Mouse (Mus musculus) forelimb bud, embryonic 11.5 days (tissue): ENCODE measurements around the gene Gm5617.
"Not testable (repeated sequence)": the region's sequence is repeated elsewhere in the genome, so short reads cannot be mapped to it uniquely, and the experiment has no call there.

Experiments
- DNase-seq: peaks from one replicate; pipeline ENCODE4 v3.0.0-alpha.2; 2012; ENCODE audit warnings: low read depth, low spot score

The Gm5617 gene

DNA sequence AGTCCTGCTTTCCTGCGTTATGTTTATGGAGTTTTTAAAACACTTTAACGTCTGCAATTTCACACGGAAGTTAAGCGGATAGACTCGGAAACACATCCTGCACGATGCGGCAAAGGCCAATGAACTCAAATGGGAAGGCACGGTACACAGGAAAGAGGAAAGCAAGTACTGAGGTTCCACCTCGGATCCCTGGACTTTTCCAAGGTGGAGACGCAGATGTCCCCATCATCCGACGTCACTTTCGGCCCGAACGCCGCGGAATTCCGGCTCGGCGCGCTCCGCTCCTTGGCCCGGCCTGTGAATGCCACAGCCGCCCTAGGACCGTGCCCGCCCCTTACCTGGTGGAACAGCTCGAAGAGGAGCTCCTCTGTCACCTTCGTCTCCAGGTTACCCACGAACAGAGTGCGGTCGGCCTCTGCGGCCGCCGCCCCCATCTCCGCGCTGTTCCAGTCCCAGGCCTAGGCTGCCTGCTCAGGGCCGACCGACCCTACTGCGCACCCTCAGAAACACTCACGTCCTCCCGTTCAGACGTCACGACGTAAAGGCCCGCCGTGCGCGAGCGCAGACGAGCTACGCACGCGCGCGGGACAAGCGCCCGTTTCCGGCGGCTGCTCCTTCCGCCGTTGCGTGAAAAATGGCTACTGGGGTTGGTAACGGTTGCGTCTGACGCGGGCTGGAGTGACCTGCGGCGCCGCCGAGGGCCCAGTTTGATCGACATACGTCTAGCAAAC, at the start of gene Gm5617, which contains the start of gene Rbm7:
Gene Gm5617 (plus strand): TSS at position 626 of the 731 bp plus-strand sequence.
Gene Rbm7 (minus strand): TSS at position 483 of the 731 bp plus-strand sequence.
- DNase-seq = peak; percentile 95

DNA sequence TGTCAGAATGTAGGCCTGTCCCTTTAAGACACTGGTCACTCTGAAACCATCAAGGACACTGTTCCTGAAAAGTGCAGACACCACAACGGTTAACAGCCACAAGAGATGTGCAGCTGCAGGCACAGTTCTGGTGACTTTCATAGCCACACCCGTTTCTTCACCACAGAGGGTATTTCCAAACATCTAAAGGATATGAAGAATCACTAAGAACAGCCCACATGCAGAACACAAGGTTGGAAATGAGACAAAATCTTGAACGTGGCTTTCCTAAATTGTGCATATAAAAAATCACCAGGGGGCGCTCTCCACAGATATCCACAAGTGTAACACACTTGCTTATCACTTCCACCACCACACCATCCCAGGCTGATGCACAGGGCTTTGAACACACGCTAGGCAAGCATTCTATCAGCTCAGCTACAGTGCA, 47.4 kb upstream of the Gm5617 start:
- peak; percentile 41 for DNase-seq

DNA sequence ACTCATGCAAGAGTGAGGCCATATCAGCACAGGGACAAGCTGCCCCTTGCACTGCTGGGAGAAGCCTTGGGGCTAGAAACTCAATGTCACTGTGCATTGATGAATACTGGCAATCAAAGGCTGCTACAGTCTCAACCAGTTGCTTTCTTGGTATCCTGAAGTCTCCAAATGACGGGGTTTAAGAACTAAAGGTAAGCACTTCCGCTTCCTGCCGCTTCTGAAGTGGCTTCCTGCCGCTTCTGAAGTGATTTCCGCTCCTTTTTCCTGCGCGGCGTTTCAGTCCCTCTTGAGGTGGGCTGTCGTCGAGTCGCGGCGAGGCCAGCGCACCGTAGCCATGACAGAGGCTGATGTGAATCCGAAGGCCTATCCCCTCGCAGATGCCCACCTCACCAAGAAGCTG, 45.2 kb upstream of the Gm5617 start:
- DNase-seq = no peak

DNA sequence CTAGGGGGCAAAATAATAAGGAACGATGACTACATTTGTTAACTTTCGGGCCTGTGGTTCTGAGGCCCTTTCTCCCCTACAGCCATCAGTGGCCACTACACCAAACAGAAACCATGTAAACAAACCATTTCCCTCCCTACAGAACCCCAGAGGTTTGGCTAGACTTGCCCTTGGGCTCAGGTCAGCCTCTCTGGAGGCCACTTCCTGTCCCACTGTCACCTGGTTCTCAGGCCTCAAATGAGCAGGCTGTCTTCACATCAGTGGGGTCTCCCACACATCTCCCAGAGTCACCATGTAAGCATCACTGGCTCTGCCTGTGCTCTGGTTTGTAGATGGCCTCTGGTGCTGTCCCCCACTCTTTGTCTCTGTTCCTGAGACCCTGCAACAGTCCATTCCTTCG, 39.3 kb upstream of the Gm5617 start:
- no peak for DNase-seq

DNA sequence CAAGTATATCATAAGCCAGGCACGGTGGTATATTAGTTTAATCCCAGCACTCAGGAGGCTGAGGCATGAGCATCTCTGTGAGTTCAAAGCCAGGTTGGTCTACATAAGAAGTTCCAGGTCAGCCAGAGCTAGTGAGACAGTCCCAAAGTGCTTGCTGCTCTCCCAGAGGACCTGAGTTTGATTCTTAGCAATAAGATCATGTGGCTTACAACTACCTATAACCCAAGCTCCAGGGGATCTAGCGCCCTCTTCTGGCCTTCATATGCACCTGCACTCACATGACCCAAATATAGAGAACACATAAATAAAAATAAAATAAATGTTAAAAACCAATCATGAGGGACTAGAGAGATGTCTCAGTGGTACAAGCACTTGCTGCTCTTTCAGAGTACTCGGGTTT, 36.4 kb upstream of the Gm5617 start:
- DNase-seq = no peak

DNA sequence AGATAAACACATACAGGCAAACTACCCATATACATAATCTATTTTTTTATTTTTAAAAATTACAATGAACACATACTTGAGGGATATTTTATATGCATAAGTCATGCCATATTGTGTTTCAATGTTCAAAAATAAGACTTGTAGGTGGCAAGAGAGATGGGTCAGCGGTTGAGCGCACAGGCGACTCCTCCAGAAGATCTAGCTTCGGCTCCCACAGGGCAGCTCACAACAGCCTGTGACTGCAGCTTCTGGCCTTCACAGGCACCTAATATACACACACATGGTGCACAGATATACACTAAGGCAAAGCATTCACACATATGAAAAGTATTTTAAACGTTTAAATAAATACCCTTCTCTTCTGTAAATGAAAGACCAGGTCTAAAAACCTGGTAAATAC, 35.9 kb upstream of the Gm5617 start:
- no peak for DNase-seq

DNA sequence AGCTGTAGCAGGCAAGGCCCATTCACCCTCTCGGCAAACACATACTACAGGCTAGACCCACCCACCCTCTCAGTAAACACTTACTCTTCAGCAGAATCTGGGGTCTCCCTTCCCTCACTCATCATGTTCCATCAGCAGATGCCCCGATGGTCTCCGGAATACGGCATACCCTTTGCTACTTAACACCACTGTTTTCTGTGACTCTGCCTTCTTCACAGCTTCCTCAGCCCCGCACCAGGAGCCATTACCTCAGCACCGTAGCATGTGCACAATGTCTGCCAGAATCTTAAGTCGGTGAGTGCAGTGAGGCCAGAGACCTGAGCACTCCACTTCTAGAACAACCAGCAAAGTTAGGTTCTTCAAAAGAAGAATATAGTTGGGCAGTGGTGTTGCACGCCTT, 34.5 kb upstream of the Gm5617 start:
- DNase-seq = no peak

DNA sequence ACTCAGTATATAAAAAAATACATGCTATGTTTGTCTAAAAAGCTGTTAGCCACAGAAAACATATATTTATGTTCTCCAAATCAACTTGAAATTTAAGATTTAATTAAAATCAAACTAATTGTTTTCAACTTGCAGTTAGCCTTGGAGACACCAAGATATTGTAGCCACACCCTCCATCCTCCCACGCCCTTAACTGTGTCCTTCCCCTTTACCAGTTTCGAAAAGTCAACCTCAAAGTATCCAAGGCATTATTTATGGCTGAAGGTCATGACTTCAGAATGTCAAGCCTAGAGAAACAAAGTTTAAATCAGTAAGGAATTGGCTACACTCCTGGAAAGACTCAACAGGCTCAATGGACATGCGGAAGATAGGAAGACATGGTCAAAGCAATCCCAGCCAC, 33.7 kb upstream of the Gm5617 start:
- no peak for DNase-seq

DNA sequence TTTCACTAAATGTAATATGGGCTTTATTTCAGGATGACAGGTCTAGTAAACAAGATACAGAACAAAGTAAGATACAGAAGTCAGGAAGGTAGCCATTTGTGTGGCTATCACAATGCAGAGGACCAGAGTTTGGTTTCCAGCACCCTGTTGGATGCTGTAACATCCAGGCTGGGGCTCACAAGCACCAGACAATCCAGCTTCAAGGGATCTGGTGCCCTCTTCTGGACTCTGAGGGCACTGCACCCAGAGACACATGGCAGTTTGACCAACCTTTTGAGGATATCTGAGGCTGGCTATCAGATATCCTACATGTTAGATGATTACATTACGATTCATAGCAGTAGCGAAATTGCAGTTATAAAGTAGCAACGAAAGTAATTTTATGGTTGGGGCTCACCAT, 29.6 kb upstream of the Gm5617 start:
- DNase-seq = no peak

DNA sequence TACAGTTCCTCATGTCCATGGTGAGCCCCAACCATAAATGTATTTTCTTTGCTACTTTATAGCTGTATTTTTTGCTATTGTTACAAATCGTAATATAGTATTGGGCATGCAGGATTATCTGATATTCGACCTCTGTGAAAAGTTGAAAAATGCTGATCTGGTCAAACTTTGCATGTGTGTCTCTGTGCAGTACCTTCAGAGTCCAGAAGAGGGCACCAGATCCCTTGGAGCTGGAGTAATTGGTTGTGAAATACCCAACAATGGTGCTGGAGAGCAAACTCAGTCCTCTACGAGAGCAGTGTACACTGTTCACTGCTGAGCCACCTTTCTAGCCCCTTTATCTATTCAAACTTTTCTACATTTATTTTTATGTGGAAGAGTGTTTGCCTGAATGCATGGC, 28.4 kb upstream of the Gm5617 start:
- DNase-seq = peak; percentile 57

DNA sequence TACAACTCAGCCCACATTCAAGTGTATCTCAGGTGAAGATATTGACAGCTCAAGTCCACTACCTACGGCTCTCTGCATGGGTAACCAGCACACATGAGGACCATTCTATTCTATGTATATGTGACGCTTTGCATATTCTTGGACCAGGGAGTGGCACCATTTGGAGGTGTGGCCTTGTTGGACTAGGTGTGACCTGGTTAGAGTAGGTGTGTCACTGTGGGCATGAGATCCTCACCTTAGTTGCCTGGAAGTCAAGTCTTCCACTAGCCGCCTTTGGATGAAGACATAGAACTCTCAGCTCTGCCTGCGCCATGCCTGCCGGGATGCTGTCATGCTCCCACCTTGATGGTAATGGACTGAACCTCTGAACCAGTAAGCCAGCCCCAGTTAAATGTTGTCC, 27.8 kb upstream of the Gm5617 start:
- not testable (repeated sequence) for DNase-seq

DNA sequence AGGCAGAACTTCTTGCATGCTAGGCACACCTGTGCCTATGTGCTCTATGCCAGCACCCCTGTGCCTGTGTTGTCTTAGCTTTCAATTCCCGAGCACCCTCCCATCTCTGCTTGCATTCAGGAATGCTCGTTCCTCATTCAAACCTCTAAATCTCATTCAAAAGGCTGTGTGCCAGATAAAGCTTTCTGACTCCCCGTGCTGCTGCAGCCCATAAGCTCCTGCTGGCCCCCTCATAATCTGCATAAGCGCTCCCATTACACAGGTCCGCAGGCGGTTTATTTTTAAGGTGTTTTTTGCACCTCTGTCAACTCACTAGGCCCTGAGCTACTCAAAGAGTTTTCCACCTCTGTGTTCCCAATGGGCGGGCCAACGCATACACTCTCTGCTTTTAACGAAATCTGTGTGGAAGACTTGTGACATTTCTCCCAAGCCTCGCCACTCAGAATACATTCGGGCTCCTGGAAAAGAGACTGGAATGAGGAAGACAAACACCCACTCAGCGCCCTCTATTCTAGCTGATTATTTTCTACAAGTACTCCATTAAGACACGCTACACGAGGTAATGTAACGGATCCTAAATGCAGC, 22.7 kb upstream of the Gm5617 start:
- no peak for DNase-seq

DNA sequence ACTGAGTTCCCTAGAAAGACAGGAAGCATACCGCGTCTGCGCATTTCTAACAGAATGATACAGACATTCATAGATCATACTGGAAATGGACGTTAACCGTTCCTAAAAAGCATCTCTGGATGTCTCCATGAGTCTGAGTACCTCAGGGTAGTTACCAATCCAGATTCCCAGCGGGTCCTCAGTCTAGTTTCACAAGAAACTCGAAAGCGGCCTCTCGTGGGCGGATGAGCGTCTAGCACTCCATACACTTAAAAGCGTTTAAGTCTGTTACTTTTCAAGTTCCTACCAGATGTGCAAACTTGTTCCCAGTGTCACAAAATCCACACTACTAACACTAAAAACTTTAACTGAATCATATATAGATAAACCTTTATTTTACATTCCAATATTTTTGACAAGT, 22.1 kb upstream of the Gm5617 start:
- DNase-seq = no peak

DNA sequence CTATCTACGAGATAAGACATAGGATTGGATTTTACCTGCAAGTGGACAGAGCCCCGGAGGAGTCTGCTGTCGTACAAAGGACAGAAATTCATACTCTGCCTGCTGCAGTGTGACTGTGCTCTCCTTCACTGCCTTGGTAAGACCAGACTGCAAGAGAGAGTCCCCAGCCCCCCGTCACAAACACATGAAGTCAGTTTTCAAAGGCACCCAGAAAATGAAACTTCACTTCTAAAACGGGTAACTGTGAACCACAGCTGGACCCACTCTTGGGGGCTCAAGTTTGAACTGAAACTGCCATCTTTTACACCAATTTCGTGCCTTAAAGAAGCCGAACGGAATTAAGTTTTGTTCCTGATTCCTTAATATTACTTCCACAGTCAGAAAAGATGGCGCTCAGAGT, 20.9 kb upstream of the Gm5617 start:
- DNase-seq = no peak

DNA sequence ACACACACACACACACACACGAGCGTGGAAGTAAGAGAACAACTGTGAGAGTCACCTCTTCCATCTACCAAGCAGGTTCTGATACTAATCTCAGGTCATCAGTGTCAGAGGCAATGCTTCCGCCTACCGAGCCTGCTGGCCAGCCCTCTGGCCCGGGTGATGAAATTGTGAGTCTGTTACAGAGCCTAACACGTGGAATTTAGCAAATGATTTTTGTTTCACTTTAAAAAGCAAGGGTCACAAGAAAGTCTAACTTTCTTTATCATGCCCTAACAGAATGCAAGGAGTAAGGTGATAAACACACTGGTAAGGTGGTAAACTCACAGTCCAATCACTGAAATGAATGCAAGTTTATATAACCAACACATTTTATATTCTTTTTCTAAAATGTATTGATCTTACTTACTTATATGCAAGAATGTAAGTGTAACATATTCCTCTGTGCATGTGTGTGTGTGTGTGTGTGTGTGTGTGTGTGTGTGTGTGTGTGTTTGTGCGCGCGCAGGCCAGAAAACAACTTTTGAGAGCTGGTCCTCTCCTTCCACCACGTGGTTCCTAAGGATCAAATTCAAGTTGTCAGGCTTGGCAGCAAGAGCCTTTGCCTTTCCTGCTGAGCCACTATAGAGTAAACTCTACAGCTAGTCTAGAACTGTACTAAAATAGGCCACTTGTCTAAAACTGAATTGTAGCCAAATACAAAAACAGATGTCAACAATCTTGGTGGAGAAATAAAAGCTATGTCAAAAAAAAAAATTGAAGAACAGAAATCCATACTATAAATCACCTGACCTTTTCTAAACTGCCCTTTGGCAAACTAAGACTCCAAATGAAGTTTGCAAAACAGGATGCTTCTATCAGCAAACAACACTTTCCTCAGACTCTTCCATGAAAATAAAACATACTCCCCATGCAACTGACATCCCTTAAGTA, 18.7 kb upstream of the Gm5617 start:
- DNase-seq = no peak

DNA sequence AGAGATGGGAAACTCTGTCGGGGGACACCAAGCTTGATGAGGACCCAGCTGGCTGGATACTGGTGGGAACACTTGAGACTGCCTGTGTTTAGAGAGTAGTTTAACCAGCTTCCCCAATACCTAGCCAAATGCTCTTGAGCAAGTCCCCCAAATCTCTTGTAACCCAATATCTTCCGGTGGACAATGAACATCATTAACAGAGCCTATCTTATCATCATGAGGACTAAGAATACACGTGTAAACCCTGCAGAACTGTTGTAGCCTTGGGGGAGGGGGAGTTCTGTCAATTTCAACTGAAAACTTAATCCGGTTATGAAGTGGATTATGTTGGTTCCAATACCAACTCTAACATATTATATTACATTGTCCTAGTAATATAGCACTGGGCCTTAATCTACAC, 16.4 kb upstream of the Gm5617 start:
- no peak for DNase-seq

DNA sequence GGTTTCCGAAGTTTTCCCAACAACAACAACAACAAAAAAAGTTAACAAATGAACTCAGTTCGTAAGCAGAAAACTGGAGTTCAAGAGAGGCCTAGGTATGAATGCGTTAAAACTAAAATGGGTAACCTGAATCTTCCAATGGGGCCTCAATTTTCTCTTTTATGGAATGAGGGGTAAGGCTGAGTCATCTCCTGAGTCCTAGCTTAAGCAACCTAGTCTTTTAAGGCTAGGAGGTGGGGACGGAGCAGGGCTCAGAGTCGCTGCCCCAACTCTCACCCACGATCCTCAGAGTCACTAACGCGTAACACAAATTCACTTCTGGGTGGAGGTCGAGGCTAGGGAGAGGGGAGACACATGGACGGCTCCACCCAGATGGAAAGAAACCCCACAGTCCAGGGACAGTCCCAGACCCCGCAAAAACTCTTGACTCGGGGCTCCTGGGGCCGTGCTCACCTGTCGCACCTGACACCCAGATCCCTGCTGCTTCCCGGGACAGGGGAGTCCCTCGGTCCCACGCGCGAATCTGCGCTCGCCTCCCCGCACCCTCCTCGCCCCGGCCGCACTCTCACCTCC, 15.3 kb upstream of the Gm5617 start:
- no peak for DNase-seq

DNA sequence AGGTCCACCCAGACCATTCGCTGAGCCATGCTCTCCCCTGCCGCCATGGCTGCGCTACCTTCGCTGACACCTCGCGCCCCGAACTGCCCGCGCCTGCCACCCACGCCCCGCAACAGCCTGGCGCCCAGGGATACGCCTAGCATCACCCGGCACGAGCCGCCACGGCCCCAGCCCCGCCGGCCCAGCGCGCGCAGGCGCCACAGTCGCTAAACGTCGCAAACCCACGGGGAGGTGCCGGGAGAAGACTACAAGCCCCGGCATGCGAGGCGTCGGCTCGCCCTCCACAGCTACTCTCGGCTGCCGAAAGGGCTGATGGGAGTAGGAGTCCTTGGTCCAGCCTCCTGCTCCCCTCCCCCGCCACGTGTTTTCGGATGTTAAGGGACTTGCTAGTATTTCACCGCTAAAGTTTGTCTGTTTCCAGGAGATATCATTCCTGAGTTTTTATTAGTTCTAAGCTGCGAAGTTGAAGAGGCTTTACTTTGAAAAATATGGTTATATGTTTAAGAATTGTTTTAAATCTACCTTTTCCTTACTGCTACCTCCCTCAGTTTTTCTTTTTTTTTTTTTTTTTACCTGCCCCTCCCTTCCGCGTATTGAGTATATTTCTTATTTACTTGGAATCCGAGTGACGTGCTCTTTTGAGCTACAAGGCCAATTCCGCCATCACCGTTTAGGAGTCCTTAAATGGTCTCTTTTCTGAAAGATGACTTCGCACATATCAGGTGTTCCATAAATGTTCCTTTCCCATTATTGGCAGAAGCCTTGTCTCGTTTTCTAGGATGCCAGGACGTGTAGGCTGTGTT, 14.6 kb upstream of the Gm5617 start, which contains the start of gene Rexo2:
Gene Rexo2 (minus strand): TSS at position 213 of the 803 bp plus-strand sequence.
- peak; percentile 91 for DNase-seq

DNA sequence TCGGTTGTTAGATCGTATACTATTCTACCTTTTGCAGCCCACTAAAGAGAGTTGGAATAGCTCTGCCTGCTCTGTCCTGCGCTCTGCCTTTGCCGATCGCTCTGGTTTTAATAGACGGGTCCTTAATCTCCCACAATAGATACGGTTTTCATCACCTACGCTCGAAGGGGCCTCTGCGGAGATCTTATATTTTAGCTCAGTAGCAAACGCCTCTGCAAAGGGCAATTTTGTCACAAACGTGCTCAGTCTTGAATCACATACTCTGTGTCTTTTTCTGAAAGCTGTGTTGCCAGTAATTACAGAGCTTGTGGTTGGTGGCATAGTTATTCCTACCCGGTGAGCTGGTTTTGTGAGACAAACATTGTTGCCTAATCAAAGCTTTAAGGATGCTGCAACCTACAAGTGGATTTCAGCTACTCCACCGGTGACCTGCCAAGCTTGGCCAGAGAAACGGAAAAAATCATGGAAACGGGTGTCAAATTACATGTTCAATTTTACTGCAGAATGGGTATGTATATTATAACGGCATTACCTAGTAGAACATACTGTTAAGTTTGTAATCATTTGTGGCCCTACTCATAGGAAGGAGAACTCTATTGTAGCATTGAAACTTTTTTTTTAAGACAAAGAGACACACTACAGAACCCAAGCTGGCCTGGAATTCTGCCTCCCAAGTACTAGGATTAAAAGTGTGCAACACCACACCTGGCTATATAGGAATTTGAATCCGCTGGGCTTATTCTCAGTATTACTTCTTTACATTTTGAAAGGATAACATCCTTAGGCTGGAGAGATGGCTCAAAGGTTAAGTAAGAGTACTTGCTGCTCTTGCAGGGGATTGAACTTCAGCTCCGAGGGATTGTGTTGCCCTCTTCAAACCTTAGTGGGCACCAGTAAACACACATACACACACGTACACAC, 13.8 kb upstream of the Gm5617 start:
- DNase-seq = no peak

DNA sequence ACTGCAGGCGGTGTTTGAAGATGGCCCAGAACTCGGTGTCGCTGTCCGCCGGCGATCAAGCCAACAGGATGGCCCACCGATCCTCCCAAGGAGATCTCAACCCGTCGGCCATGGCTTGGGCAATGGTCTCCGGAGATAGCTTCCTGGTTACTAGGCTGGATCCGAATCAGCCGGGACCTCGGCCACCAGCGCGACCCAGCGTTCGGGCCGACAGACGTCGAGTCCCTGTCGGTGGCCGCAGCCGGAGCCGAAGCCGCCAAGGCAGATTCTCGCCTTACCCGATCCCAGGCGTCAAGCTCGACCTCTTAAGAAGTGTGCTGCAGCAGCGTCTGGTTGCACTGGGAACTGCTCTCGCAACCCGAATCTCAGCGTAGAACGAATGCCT, 298 bp downstream of the Gm5617 start:
- DNase-seq = no peak
